Mouse (Mus musculus) midbrain, embryonic 10.5 days (tissue): Measurements from ENCODE around the gene Trpv4. TPM values are rescaled to one million over a fixed set of nuclear protein-coding genes. Genes with fewer than 3 reads are reported as not detected.

Experiments
- DNase-seq: peaks from one replicate; pipeline ENCODE4 v3.0.0-alpha.2; 2017; ENCODE audit warnings: low spot score
- H3K27ac ChIP-seq: fragments of 300-500 bp; sonication (generic); replicated peaks from 2 replicates; pipeline ENCODE4 v1.5.1; 2016; ENCODE audit warnings: mild to moderate bottlenecking
- H3K27me3 ChIP-seq: fragments of 300-500 bp; sonication (generic); 2 replicates; pipeline ENCODE4 v1.6.1; 2016; ENCODE audit warnings: low read depth, mild to moderate bottlenecking; ENCODE audit not compliant: poor library complexity, severe bottlenecking
- H3K36me3 ChIP-seq: fragments of 300-500 bp; sonication (generic); 2 replicates; pipeline ENCODE4 v1.6.1; 2016; ENCODE audit warnings: mild to moderate bottlenecking, moderate library complexity
- H3K4me1 ChIP-seq: fragments of 300-500 bp; sonication (generic); 2 replicates; pipeline ENCODE4 v1.6.1; 2016
- H3K4me3 ChIP-seq: fragments of 300-500 bp; sonication (generic); 2 replicates; pipeline ENCODE4 v1.5.1; 2016; ENCODE audit warnings: mild to moderate bottlenecking, moderate library complexity
- H3K9me3 ChIP-seq: fragments of 300-500 bp; sonication (generic); replicated peaks from 2 replicates; pipeline ENCODE4 v1.6.1; 2016; ENCODE audit warnings: mild to moderate bottlenecking
- WGBS: fragments of 180-500 bp; shearing (Covaris S2); methylation state at CpG from one replicate; pipeline ENCODE4 v1.1.7; 2016; 5-methylcytosine and 5-hydroxymethylcytosine counted together
- polyA plus RNA-seq: library from polyadenylated mRNA; unstranded; fragments of >200 nt; fragmentation: Nextera tagmentation; extraction: Ambion mirVana; gene quantifications from 2 replicates; pipeline ENCODE4 v1.2.1, GENCODE M21; 2016

Gene Trpv4
- polyA plus RNA-seq, 1 experiment from 2014 or later, result 0.12 TPM

DNA sequence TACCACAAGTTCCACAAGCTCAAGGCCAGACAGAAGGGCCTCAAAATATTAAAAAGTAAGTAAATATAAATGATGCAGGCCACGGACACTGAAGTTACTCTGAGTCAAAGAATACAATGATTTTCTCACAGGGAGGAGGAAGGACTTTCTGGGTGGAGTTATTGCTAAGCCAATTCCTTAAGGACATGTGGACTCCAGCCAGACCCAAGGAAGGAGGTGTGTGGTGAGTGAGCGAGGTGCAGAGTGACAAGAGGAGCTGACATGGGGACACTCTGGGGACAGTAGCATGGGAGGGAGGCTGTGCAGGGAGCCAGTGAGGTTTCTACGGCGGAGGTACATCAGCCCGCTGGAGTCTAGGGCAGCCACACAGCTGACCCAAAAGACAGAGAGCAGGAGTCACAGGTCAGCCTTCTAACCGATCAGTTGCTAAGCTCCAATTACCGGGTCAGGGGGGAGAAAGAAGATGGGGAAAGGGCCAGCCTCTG is 28.5 kb upstream of the Trpv4 start:
- Histone ChIP-seq H3K36me3 (no peaks in the 10 kb centered on the region), H3K27me3 (peaks cover 7% of the 10 kb centered on the region; the same call in 1 of the 2 replicates), H3K4me1 (peaks cover 57% of the 10 kb centered on the region), H3K4me3 (no peak overlapping the region), H3K27ac (no peak overlapping the region), H3K9me3 (no peaks in the 10 kb centered on the region)
- WGBS, result 71% methylated on average over 7 of the region's 7 CpGs
- DNase-seq, result no peak

DNA sequence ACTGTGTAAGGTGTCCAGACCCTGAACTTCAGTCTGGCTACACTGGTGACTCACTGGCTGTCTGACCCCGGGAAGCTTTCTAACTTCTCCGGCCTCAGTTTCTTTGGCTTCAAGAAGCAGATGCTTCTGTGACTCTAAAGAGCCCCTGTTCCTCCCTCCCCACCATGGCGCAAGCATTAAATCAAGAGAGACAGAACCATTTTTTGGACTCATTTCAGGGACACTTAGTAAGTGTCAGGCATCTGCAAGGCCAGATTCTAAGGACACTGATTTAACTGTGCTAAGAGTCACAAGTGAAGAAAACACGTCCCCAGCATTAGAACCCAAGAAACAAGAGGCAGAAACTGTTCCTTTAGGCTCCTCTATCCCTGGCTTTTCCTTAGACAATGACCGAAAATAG is 27.8 kb upstream of the Trpv4 start:
- no peak overlapping the region for H3K4me3 ChIP-seq
- H3K27ac ChIP-seq, result no peak overlapping the region
- WGBS, result 92% methylated on average over 5 of the region's 5 CpGs
- peaks cover 54% of the 10 kb centered on the region for H3K4me1 ChIP-seq
- no peak for DNase-seq
- no peaks in the 10 kb centered on the region for H3K9me3 ChIP-seq
- H3K36me3 ChIP-seq, result no peaks in the 10 kb centered on the region
- peaks cover 7% of the 10 kb centered on the region; the same call in 1 of the 2 replicates for H3K27me3 ChIP-seq

GRCm38 (mm10) chr5:114681717-114682116 is 23.5 kb upstream of the Trpv4 start:
- no peak overlapping the region for H3K4me3 ChIP-seq
- H3K27ac ChIP-seq, result peak overlapping the region; percentile 9; the same call in 1 of the 2 replicates
- no peak for DNase-seq
- peaks cover 37% of the 10 kb centered on the region for H3K4me1 ChIP-seq
- no peaks in the 10 kb centered on the region for H3K27me3 ChIP-seq
- 87% methylated on average over 8 of the region's 8 CpGs for WGBS
- H3K9me3 ChIP-seq, result no peaks in the 10 kb centered on the region
- peaks cover 13% of the 10 kb centered on the region for H3K36me3 ChIP-seq

DNA sequence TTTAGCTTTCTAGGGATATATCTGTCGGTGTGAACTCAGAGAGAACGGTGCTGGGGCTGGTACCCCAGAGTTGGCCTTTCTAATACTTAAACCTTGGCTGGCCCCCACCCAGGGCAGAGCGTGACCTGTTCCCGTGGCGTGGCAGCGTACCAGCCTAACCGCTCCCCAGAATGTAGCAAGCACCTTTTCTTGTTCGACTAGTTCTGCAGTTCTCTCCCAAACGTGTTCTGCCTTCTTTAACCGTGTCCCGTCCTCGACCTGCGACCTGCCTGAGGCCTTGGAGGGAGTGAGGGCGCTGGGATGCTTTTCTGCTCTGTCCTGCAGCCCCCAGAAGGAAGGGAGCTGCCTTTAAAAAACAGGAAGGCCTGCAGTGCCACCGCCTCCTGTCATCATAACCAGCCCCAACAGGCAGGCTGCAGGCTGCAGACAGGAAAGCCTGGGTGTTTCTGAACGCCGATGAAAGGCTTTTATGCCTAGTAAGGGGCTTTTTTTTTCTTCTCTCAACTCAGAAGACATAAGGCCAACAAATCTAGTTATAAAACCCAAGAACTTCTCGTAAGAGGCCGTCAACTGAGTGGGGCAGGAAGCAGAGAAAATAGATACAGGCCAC is 22.6 kb upstream of the Trpv4 start:
- H3K27ac ChIP-seq, result peak overlapping the region; percentile 61
- H3K27me3 ChIP-seq, result no peaks in the 10 kb centered on the region

DNA sequence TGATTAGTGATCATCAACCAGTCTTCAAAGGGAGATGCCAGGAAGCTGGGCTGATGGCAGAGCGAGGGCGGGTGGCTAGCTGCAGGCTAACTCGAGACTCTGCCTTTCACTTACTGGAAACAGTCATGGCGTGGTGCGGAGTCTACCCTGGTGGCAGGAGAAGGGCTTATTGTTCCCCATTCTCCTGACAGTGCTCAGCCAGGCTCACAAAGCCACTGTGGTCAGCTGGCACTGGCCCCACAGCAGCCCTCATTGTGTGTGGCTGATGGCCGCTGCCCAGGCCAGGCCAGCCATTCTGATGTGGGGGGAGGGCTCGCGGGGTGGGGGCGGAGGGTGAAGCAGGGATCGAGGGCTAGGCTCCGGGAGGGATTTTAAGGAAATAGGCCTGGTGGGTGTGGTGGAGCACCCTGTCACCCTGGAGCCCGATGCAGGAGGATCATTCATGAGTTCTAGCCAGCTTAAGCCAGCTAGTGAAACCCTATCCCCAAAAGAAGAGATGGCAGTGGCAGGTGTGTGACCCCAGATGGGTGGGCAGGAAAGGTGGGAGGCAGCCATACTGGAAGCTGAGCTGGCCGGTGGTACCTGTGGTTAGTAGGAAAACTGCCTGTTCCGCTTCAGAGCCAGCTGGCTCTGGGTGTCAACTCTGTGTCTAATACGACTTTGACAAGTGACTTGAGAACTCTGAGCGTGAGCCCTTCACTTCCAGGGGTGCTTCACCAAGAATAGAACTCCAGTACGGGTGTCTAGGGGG is 21.8 kb upstream of the Trpv4 start:
- 78% methylated on average over 17 of the region's 17 CpGs for WGBS
- H3K27ac ChIP-seq, result peak overlapping the region; percentile 61
- no peaks in the 10 kb centered on the region for H3K27me3 ChIP-seq
- no peaks in the 10 kb centered on the region for H3K9me3 ChIP-seq
- peaks cover 37% of the 10 kb centered on the region for H3K4me1 ChIP-seq
- no peak overlapping the region for H3K4me3 ChIP-seq
- no peak for DNase-seq
- peaks cover 26% of the 10 kb centered on the region for H3K36me3 ChIP-seq

More for the DNA sequence above, 22.6 kb upstream of the Trpv4 start:
- Histone ChIP-seq H3K9me3 (no peaks in the 10 kb centered on the region), H3K4me3 (no peak overlapping the region), H3K4me1 (peaks cover 37% of the 10 kb centered on the region), H3K36me3 (peaks cover 23% of the 10 kb centered on the region)
- DNase-seq, result no peak
- 82% methylated on average over 19 of the region's 19 CpGs for WGBS

DNA sequence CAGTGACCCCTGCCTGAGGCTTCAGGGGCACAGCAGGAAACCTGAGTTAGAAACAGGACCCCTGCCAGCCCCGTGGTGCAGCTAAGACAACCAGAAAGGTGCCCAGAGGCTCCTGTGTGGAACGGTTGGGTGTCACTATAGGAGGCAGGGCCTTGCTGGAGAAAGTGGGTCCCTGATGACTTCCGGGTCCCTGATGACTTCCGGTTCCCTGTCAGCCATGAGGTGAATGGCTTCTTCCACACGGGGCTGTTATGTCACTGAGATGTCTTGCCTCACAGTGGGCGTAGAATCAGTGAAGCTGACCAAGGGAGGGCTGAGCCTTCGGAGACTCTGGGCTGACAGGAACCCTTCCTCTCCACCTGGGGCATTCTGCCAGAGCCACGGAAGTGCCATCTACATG is 16.4 kb upstream of the Trpv4 start:
- no peak for DNase-seq
- no peak overlapping the region for H3K27ac ChIP-seq
- no peaks in the 10 kb centered on the region for H3K9me3 ChIP-seq
- no peak overlapping the region for H3K4me3 ChIP-seq
- peaks cover 61% of the 10 kb centered on the region for H3K36me3 ChIP-seq
- WGBS, result 87% methylated on average over 8 of the region's 8 CpGs
- no peaks in the 10 kb centered on the region for H3K27me3 ChIP-seq
- H3K4me1 ChIP-seq, result peaks cover 11% of the 10 kb centered on the region

DNA sequence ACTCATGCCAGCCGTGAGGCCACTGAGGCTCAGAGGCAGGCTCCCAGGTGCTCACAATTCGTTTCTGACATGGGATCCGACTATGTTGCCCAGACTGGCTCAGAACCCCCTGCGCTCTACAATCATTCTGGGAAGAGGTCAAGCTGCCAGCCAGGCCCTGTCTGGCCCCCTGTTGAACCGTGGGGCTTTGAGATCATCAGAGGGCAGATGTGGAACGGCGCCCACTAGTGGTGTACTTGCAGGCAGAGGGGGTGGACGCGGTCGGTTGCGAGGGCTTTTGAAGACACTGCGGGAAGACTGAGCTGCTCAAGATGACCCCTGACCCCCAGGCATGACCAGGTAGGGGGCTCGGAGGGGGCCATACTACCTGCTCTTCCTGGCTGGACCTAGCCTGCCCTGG is 14.9 kb upstream of the Trpv4 start:
- no peak overlapping the region for H3K27ac ChIP-seq
- WGBS, result 88% methylated on average over 13 of the region's 13 CpGs
- peaks cover 6% of the 10 kb centered on the region; the same call in 1 of the 2 replicates for H3K27me3 ChIP-seq
- peaks cover 61% of the 10 kb centered on the region for H3K36me3 ChIP-seq
- 0 out of 2 replicates have a peak, but pooled peaks cover 6% of the 10 kb centered on the region for H3K4me1 ChIP-seq
- DNase-seq, result no peak
- no peaks in the 10 kb centered on the region for H3K9me3 ChIP-seq
- no peak overlapping the region for H3K4me3 ChIP-seq

- peaks cover 15% of the 10 kb centered on the region for H3K4me1 ChIP-seq
- H3K27ac ChIP-seq, result no peak overlapping the region
- WGBS, result 84% methylated on average over 5 of the region's 5 CpGs
- no peaks in the 10 kb centered on the region for H3K9me3 ChIP-seq
- DNase-seq, result no peak
- no peak overlapping the region for H3K4me3 ChIP-seq
- H3K36me3 ChIP-seq, result peaks cover 24% of the 10 kb centered on the region
- H3K27me3 ChIP-seq, result peaks cover 7% of the 10 kb centered on the region; the same call in 1 of the 2 replicates
These were observed 10.8 kb upstream of the Trpv4 start for GRCm38 (mm10) chr5:114669014-114669413.

- Histone ChIP-seq H3K27me3 (peaks cover 7% of the 10 kb centered on the region; the same call in 1 of the 2 replicates), H3K36me3 (peaks cover 10% of the 10 kb centered on the region; the same call in 1 of the 2 replicates), H3K4me1 (peaks cover 15% of the 10 kb centered on the region), H3K9me3 (no peaks in the 10 kb centered on the region), H3K27ac (no peak overlapping the region), H3K4me3 (peak overlapping the region; percentile 48)
- DNase-seq, result peak; percentile 98
- 4% methylated on average over 36 of the region's 36 CpGs for WGBS
These were observed 9.1 kb upstream of the Trpv4 start for GRCm38 (mm10) chr5:114667228-114667856.

DNA sequence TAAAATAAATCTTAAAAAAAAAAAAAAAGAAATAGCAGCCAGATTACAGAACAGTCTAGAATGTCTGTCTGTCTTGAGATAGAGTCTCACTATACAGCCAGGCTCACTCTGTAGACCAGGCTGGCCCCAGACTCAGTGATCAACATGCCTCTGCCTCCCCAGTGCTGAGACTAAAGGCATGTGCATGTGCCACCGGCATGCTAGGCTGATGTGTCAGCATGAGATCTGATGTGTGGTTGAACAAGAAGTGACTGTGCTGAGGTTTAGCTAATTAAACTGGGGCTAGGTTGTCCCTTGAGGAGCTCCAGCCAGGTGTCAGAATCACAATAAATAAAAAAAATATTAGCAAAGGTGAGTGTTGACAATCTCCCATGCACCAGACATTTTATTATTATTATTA is 8.4 kb upstream of the Trpv4 start:
- Histone ChIP-seq H3K27me3 (peaks cover 7% of the 10 kb centered on the region; the same call in 1 of the 2 replicates), H3K27ac (no peak overlapping the region), H3K9me3 (no peaks in the 10 kb centered on the region), H3K4me3 (no peak overlapping the region), H3K4me1 (peaks cover 15% of the 10 kb centered on the region), H3K36me3 (peaks cover 10% of the 10 kb centered on the region; the same call in 1 of the 2 replicates)
- no peak for DNase-seq
- WGBS, result 88% methylated on average over 1 of the region's 1 CpGs

GRCm38 (mm10) chr5:114664750-114665149 is 6.5 kb upstream of the Trpv4 start:
- no peaks in the 10 kb centered on the region for H3K9me3 ChIP-seq
- H3K27ac ChIP-seq, result no peak overlapping the region
- peaks cover 2% of the 10 kb centered on the region; the same call in 1 of the 2 replicates for H3K36me3 ChIP-seq
- DNase-seq, result no peak
- H3K4me1 ChIP-seq, result peaks cover 9% of the 10 kb centered on the region
- 83% methylated on average over 7 of the region's 7 CpGs for WGBS
- no peak overlapping the region for H3K4me3 ChIP-seq
- H3K27me3 ChIP-seq, result peaks cover 17% of the 10 kb centered on the region

DNA sequence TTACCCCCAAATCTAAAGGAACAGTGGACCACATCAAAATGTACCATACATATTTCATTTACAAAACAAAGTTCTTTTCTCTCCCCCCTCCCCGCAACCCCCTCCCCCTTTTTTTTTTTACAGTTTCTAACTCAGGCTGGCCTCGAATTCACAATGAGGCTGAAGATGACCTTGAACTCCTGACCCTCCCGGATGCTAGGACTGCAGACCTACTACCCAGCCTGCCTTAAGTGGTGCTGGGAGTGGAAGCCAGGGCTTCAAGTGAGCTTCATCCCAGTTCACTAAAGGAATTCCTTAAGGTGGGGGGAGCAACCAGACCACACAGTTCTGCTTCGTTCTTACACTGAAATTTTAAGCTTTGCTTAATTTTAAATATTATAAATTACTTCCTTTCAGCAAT is 5.9 kb upstream of the Trpv4 start:
- Histone ChIP-seq H3K36me3 (no peaks in the 10 kb centered on the region), H3K27me3 (peaks cover 23% of the 10 kb centered on the region), H3K4me3 (no peak overlapping the region), H3K4me1 (peaks cover 9% of the 10 kb centered on the region), H3K9me3 (no peaks in the 10 kb centered on the region), H3K27ac (no peak overlapping the region)
- 87% methylated on average over 4 of the region's 4 CpGs for WGBS
- no peak for DNase-seq
